Mouse (Mus musculus): ENCODE results near the gene Nusap1.

GRCm38 (mm10) chr2:119683706-119684105 lies 65.6 kb downstream of the Nusap1 start:
- TF ChIP-seq CTCF (IDR thresholded peaks at IDR 0.05; ENCODE audit: low read depth): no peak
- no peak for TF ChIP-seq EP300 (IDR thresholded peaks at IDR 0.05; ENCODE audit: low read depth)
